Mouse (Mus musculus) limb, embryonic 10.5 days (tissue): ENCODE results near the gene Gm13275. TPM values are rescaled to one million over a fixed set of nuclear protein-coding genes. Genes with fewer than 3 reads are reported as not detected.
"Not testable (repeated sequence)": the region's sequence is repeated elsewhere in the genome, so short reads cannot be mapped to it uniquely, and the experiment has no call there.

ENCODE experiments used
- DNase-seq: peaks from one replicate; pipeline ENCODE4 v3.0.0-alpha.2; 2017; ENCODE audit warnings: low spot score
- H3K27ac ChIP-seq: fragments of 300-500 bp; sonication (generic); 2 replicates; pipeline ENCODE4 v1.5.1; 2016; ENCODE audit warnings: mild to moderate bottlenecking
- H3K27me3 ChIP-seq: fragments of 300-500 bp; sonication (generic); 2 replicates; pipeline ENCODE4 v1.6.1; 2016; ENCODE audit warnings: low read depth, mild to moderate bottlenecking; ENCODE audit not compliant: poor library complexity, severe bottlenecking
- H3K36me3 ChIP-seq: fragments of 300-500 bp; sonication (generic); 2 replicates; pipeline ENCODE4 v1.6.1; 2016; ENCODE audit warnings: mild to moderate bottlenecking, moderate library complexity
- H3K4me1 ChIP-seq: fragments of 300-500 bp; sonication (generic); 2 replicates; pipeline ENCODE4 v1.6.1; 2016
- H3K4me3 ChIP-seq: fragments of 300-500 bp; sonication (generic); 2 replicates; pipeline ENCODE4 v1.5.1; 2016; ENCODE audit warnings: mild to moderate bottlenecking, moderate library complexity
- H3K9me3 ChIP-seq: fragments of 300-500 bp; sonication (generic); replicated peaks from 2 replicates; pipeline ENCODE4 v1.6.1; 2016; ENCODE audit warnings: mild to moderate bottlenecking
- WGBS: fragments of 180-500 bp; shearing (Covaris S2); methylation state at CpG from one replicate; pipeline ENCODE4 v1.1.7; 2016; 5-methylcytosine and 5-hydroxymethylcytosine counted together
- polyA plus RNA-seq: library from polyadenylated mRNA; unstranded; fragments of >200 nt; fragmentation: Nextera tagmentation; extraction: Ambion mirVana; gene quantifications from 2 replicates; pipeline ENCODE4 v1.2.1, GENCODE M21; 2016

The Gm13275 gene
- not detected in 2 replicates for polyA plus RNA-seq

- H3K27me3 ChIP-seq, H3K36me3 ChIP-seq, H3K4me1 ChIP-seq, H3K27ac ChIP-seq, H3K9me3 ChIP-seq, DNase-seq, H3K4me3 ChIP-seq: not testable (repeated sequence)
- 2% methylated on average over 21 of the region's 52 CpGs for WGBS
Observed at GRCm38 (mm10) chr4:88793936-88794675, at the start of gene Gm13275. Gene Gm13275, plus strand, starts transcription at chr4:88794487.

- Histone ChIP-seq H3K4me3 (no peak overlapping the region), H3K27me3 (no peaks in the 10 kb centered on the region), H3K9me3 (no peaks in the 10 kb centered on the region), H3K36me3 (no peaks in the 10 kb centered on the region), H3K4me1 (peaks cover 27% of the 10 kb centered on the region), H3K27ac (no peak overlapping the region)
- DNase-seq: no peak
- 43% methylated on average over 6 of the region's 6 CpGs for WGBS
Observed at GRCm38 (mm10) chr4:88749926-88750325, 44.4 kb upstream of the Gm13275 start.

GRCm38 (mm10) chr4:88754818-88755340 is 39.4 kb upstream of the Gm13275 start, which contains the start of gene Gm13271:
Gene Gm13271, plus strand, starts transcription at chr4:88754868.
- not testable (repeated sequence) for H3K9me3 ChIP-seq, H3K4me1 ChIP-seq, H3K36me3 ChIP-seq, DNase-seq, H3K27me3 ChIP-seq, H3K27ac ChIP-seq, H3K4me3 ChIP-seq
- WGBS: 72% methylated on average over 15 of the region's 15 CpGs

- Histone ChIP-seq H3K27ac (peak overlapping the region; percentile 81), H3K4me3 (peak overlapping the region; percentile 56)
- not testable (repeated sequence) for H3K4me1 ChIP-seq, H3K27me3 ChIP-seq, H3K36me3 ChIP-seq, H3K9me3 ChIP-seq
- 14% methylated on average over 29 of the region's 31 CpGs for WGBS
- peak; percentile 61 for DNase-seq
Observed at GRCm38 (mm10) chr4:88756581-88757513, 37.4 kb upstream of the Gm13275 start.

- not testable (repeated sequence) for H3K36me3 ChIP-seq, H3K27me3 ChIP-seq, H3K4me1 ChIP-seq, H3K9me3 ChIP-seq
- under 1% methylated on average over 21 of the region's 21 CpGs for WGBS
- peak; percentile 80 for DNase-seq
- peak overlapping the region; percentile 81 for H3K27ac ChIP-seq
- H3K4me3 ChIP-seq: peak overlapping the region; percentile 56
Observed at GRCm38 (mm10) chr4:88757628-88758031, 36.7 kb upstream of the Gm13275 start.

GRCm38 (mm10) chr4:88758751-88759150 is 35.5 kb upstream of the Gm13275 start:
- not testable (repeated sequence) for H3K4me1 ChIP-seq, H3K27me3 ChIP-seq, H3K27ac ChIP-seq, DNase-seq, H3K36me3 ChIP-seq, H3K9me3 ChIP-seq, H3K4me3 ChIP-seq
- WGBS: 88% methylated on average over 9 of the region's 9 CpGs

GRCm38 (mm10) chr4:88759610-88760268 is 34.5 kb upstream of the Gm13275 start, which contains the start of gene Gm13283:
Gene Gm13283, plus strand, starts transcription at chr4:88760119.
- H3K36me3 ChIP-seq, H3K9me3 ChIP-seq, H3K4me1 ChIP-seq, DNase-seq, H3K27me3 ChIP-seq: not testable (repeated sequence)
- 23% methylated on average over 10 of the region's 14 CpGs for WGBS
- Histone ChIP-seq H3K27ac (peak within 1 kb of the TSS; percentile 62; the same call in 1 of the 2 replicates), H3K4me3 (peak within 1 kb of the TSS; percentile 40)

- H3K36me3 ChIP-seq, H3K9me3 ChIP-seq, H3K27me3 ChIP-seq, H3K4me1 ChIP-seq: not testable (repeated sequence)
- H3K4me3 ChIP-seq: peak overlapping the region; percentile 40
- peak; percentile 66 for DNase-seq
- H3K27ac ChIP-seq: peak overlapping the region; percentile 62; the same call in 1 of the 2 replicates
- 1% methylated on average over 28 of the region's 28 CpGs for WGBS
Observed at GRCm38 (mm10) chr4:88760431-88760830, 33.9 kb upstream of the Gm13275 start.

- not testable (repeated sequence) for DNase-seq
Observed at GRCm38 (mm10) chr4:88761776-88762175, 32.5 kb upstream of the Gm13275 start.

GRCm38 (mm10) chr4:88762341-88762740 is 31.9 kb upstream of the Gm13275 start:
- H3K4me1 ChIP-seq, H3K27ac ChIP-seq, H3K27me3 ChIP-seq, DNase-seq, H3K9me3 ChIP-seq, H3K4me3 ChIP-seq, H3K36me3 ChIP-seq: not testable (repeated sequence)
- WGBS: 51% methylated on average over 9 of the region's 9 CpGs

More at GRCm38 (mm10) chr4:88761776-88762175, 32.5 kb upstream of the Gm13275 start:
- 67% methylated on average over 6 of the region's 8 CpGs for WGBS
- H3K27ac ChIP-seq, H3K9me3 ChIP-seq, H3K4me3 ChIP-seq, H3K4me1 ChIP-seq, H3K27me3 ChIP-seq, H3K36me3 ChIP-seq: not testable (repeated sequence)

- not testable (repeated sequence) for H3K36me3 ChIP-seq, H3K4me1 ChIP-seq, H3K9me3 ChIP-seq, H3K27me3 ChIP-seq
- WGBS: 2% methylated on average over 35 of the region's 42 CpGs
- peak; percentile 62 for DNase-seq
- Histone ChIP-seq H3K4me3 (peak overlapping the region; percentile 37), H3K27ac (peak overlapping the region; percentile 42; the same call in 1 of the 2 replicates)
Observed at GRCm38 (mm10) chr4:88763384-88764018, 30.8 kb upstream of the Gm13275 start.

GRCm38 (mm10) chr4:88773534-88773933 is 20.8 kb upstream of the Gm13275 start, which contains the start of gene Gm13290:
Gene Gm13290, plus strand, starts transcription at chr4:88773834.
- no CpG with 5 or more reads among the region's 32 CpGs for WGBS
- not testable (repeated sequence) for H3K9me3 ChIP-seq, H3K4me1 ChIP-seq, DNase-seq, H3K27me3 ChIP-seq, H3K27ac ChIP-seq, H3K4me3 ChIP-seq, H3K36me3 ChIP-seq
